Mouse (Mus musculus) right cerebral cortex, postnatal 4 days (tissue): ENCODE measurements around the gene Rbm20.

Experiments
- DNase-seq: peaks from one replicate; pipeline ENCODE4 v3.0.0-alpha.2; 2022

The Rbm20 gene

DNA sequence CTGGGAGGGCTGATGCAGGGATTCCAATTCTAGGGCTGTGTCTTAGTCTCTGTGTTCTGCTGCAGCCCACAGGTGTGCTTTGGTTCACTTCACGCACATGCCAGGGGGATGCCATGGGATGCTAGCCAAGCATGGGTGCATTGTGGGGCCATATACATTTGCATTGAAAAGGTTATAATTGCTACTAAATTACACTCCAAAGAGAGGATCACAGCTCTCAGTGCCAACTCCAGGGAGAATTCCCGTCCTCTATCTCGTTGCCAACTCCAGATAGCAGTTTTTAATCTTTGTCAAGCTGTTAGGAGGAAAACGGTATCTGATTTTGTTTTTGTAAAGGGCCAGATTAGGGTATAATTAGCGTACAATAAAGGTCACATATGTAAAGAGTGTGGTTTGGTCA, 178.7 kb downstream of the Rbm20 start:
- no peak for DNase-seq

DNA sequence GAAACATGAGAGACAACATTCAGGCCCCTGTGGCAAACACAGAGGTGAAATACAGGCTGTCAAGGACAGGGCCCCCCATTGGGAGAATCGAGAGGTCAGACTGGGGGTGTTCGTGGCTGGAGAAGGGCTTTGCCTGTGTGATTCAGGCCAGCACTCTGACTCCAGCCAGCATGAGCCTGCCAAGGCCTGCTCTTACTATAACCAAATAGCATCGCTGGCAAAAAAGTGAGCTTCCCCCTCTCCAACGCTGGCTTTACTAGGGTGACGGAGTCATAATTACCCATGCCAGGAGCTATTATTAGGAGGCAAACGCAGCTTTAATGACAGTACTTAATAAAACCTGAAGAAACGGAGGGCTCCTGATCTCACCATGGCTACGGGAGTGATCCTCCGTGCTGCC, 179.7 kb downstream of the Rbm20 start:
- DNase-seq, result no peak

DNA sequence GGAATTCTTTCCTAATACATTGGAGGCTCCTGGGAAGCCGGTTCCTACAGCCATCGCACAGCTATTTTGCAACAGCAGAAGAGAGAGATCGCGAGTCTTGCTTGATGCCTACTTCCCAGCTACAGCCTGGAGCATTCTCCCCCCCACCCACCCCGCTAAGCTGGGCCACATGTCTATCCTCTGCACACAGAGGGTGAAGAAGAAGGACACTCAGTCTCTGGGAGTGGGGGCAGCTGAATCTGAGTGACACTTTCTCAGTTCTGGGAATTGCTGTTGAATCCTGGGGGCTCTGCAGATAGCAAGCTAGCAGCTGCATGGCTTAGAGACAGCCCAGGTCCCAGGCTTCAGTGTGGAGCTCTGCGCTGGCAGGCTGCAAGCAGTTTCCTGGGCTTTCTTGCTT, 180.9 kb downstream of the Rbm20 start:
- DNase-seq, result no peak

DNA sequence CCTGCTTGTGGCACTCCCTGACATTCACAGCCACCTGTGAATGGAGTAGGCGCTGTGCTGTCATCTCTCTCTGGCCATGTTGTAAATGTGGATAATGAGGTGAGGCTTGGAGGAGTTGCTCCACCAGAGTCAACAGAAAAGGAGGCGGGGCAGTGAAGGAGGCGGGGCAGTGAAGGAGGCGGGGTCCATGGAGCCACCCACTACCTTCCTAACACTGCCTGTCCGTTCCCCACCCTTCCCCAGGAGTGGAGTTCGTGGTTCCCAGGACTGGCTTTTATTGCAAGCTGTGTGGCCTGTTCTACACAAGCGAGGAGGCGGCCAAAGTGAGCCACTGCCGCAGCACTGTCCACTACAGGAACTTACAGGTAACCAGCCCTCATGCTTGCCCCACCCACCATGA, 182.0 kb downstream of the Rbm20 start:
- no peak for DNase-seq

DNA sequence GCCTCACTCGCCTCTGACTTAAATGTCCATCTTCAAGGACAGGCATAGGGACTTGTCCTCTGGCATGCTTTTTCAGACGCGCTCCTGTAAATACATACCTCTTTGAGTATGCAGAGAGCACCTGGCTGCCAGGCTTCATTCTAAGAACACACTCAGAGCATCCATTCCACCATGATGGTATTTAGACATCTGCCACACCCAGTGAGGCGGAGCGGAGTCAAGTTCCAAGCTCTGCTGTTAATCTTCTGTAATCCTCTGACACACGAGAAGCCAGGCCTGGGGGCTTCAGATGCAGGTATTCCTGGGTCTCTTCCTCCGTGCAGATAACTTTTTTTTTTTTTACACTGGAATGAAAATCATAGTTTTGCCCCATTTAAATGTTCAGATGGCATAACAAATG, 182.5 kb downstream of the Rbm20 start:
- no peak for DNase-seq

DNA sequence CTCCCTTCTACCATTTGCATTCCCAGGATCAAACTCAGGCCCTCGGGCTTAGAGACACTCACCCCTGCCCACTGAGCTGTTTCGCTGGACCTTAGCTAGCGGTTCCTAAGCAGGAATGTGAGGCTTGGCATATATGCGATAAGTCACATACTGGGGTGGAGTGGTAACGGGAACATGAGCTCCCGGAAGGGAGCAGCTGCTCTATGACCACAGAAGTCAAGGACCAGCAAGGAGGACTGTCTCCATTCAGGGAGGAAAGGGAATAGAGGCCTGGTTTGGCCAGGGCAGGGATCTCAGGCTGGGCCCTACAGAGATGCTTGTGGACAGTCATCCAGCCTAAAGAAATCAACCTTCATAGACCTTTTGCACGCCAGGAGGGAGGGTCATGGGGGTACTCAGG, 184.2 kb downstream of the Rbm20 start:
- no peak for DNase-seq

DNA sequence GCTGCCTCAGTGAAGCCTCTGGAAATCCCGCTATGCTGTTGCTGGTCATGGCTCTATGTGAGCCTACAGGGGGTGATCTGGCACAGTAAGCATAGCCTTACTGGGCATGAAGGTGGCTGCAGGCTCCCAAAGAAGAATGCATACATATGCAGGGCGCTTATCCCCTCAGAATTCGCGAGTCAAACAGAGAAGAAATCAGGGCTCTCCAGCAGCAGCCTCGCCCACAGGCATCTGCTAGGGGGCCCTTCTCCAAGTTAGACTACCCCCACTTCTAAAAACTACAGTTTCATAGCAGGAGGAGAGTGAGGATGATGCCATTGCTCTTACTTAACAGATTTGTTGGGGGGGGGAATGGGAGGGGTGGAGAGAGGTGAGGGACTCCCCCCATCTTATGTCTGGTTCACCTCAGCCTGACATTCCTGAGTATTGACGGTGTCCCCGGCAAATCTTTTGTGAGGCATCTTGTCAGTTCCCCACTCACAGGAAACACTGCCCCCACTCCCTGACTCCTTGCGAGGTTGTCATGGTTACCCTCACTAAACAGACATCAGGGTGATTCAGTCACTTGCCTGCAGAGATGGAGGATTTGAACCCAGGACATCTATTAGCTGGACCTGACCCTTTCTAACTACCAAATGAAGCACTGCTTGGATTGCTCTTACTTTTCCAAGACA, 185.6 kb downstream of the Rbm20 start:
- no peak for DNase-seq

DNA sequence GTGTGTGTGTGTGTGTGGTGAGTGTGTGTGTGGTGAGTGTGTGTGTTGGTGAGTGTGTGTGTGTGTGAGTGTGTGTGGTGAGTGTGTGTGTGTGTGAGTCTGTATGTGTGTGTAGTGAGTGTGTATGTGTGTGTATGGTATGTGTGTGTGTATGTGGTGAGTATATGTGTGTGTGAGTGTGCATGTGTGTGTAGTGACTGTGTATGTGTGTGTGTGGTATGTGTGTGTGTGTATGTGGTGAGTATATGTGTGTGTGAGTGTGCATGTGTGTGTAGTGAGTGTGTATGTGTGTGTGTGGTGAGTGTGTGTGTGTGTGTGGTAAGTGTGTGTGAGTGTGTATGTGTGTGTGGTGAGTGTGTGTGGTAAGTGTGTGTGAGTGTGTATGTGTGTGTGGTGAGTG, 190.1 kb downstream of the Rbm20 start:
- DNase-seq, result no peak

DNA sequence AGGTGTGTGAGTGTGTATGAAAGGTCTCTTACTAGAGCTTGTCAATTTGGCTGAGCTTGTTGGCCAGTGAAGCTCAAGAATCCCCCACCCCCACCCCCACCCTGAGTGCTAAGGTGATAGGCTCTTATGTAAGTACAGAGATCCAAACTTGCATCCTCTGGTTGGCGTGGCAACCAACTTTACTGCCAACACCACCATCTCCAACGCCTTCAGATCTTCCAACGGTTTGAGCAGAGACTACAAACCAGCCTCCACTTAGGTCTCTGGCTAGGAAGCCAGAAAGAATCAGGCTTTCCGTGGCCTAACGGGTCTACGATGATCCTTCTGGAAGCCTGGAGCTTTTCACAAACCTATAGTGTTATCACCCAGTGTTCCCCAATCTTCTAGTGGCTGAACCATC, 191.0 kb downstream of the Rbm20 start:
- no peak for DNase-seq

DNA sequence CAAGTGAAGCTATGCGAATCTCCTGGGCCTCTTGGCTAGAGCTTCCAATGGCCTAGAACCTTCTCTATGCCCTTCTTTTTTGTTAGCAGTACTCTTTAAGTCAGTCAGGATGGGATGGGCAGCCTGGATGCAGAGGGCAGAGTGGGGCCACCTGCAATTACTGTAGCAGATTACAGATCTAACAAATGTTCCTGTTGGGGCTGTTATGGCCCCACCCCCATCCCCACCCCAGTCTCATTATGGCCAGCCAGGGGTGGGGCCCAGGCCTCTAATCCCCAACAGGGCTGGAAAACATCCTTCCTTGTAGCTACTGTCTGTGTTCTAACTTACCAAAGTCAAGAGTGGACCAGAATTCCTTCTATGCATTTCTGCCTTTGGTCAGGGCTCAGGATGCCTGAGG, 191.7 kb downstream of the Rbm20 start:
- DNase-seq, result no peak

DNA sequence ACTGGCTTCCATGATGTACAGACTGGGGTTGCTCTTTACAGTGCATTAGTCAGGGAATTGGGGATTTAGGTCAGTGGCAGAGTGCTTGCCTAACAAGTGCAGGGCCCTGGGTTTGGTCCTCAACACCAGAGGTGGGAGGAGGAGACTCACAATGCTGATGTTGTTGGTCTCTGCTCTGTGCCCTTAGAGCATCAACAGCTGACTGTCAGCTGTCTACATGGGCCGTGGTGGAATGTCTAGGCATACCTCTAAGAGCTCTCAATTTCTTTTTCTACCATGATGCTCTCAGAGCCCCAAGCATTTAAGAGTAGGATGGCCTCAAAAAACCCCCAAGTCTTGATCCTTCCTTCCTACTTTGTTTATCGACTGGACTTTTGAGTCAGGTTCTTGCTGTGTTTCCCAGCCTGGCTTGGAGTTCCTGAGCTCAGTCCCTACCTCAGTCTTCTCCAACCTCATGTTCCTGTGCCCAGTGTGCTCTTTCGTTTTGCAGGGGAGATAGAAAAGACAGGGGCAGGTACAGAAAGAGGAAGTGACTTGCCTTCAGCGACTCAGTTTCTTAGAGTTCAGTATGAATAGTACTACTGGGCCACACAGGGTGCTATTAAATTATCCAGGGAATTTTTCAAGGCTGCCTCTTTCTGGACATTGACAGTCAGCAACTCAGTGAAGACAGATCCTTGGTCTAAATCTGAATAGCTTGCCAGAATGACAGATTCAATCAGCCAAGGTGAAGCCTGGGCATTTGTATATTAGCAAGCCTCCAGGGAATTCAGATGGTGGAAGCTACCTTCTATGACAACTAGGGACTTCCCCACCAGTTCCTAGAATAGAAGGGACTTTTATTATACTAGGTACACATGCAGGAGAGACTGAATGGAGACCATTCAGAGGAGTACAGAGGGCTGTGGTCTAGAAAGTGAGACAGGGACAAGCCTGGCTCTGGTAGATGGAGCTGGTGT, 192.6 kb downstream of the Rbm20 start:
- DNase-seq, result no peak

DNA sequence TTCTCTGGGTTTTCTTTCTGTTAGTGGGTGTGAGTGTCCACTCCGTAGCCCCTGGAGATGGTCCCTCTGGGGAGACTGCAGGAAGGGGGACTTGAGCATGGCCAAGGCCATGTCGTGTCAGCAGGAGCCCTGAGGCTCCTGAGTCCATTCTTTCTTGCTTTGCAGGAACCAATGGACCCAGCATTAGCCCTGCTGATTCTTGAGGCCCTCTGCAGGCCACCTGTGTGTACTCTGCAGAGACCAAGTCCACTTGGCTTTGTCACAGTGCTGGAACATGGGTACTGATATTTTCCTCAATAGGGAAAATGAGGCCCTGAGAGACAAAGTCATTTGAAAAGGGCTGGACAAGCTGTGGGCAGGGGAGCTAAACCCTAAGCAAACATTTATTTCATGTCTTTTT, 193.5 kb downstream of the Rbm20 start:
- DNase-seq, result no peak

DNA sequence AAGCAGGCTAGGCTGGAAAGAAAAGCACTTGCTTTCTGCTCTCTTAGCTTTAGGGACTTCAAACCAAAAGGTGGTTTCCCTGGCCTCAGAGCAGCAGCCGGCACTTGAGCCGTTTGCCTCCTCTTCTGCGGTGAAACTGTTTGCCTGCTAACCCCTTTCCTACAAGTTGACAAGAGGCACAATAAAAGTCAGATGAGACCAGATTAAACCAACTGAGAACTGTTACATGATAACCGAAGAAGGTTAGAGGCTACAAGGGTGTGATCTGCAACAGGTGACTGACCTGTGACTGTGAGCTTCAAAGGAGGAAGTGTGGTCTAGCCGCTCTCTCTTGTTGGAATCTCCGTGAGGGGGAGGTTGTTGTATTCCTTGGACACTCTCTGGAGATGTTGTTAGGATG, 194.4 kb downstream of the Rbm20 start:
- no peak for DNase-seq

DNA sequence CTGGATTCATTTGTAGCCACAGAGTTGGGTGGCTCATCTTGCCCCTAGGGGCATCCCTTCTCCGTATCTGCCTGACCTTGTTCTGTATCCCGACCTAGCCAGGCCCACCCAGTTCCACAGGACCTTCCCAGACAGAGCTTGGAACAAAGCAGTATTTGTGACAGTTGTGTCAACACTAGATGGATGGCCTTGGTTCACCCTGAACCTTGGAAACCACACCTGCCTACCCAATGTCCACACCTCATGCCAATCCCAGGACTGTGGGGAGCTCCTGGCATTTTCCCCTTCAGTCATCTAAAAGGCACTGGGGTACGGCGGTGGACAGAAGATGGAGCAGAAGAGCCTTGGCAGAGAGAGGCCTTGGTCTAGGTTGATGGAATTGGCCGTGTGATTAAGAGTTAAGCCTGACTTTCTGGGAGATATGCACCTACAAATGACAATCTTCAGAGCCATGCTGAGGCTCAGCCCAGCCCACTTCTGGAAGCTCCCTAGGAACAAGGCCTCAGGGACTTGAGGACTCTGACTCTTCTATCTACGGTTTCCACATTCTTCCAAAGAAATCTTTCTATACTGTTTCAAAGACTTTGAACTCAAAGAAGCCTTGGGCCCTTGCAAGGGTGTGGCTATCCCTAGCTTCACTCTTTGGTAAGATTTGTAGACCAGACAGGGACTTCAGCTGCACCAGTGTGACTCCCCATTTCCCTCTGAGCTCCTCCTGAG, 196.0 kb downstream of the Rbm20 start:
- DNase-seq, result no peak

DNA sequence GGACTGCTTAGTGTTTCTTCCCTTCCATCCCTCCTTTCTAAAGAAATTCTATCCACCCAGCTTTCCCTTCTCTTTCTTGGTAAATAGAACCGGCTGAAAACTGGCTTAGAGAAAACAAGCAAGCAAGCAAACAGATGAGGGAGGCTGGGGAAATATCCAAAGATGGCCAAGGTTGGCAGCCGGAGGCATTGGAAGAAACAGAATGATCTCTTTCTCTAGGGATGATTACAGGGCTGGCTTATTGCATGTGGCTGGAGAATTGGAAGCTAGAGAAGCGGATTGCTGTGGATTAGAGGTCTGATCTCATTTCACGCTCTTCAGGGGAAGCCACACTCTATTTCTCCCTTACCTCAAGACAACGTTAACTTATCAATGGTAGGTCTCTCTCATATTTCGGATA, 198.1 kb downstream of the Rbm20 start:
- DNase-seq, result no peak

DNA sequence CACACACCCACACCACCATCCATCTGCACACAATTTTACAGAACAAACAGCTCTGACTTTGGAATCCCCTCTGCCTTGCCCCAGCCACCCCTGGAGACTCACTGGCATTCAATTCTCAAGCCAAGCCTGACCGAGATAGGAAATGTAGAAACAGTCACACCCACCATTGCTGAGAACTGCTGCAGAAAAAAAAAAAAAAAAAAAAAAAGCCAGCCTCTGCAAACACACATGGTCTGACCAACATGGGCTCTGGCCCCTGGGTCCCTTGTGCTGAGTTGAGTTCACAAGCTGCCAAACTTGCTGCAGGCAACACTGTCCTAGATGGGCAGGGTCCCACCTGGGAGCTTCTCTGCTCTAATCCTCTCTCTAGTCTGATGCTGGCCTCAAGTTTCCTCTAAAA, 200.7 kb downstream of the Rbm20 start:
- no peak for DNase-seq

DNA sequence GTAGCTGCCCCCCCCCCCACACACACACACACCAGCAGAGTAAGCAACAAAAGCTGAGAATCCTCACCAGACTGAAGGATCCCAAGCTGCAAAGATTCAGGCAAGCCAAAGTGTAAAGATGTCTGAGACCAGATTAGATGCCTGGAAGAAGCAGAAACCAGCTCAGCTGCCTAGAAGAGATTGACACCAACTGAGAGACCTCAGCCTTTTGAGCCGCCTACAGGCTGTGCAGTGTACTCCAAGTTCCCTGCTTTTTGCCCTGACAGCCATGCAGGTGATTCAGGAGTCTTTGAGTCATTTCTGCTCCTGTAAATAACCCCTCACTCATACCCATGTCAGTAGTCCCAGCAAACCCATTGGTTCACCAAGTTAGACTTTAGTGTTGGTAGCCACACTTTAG, 203.4 kb downstream of the Rbm20 start:
- DNase-seq, result no peak

DNA sequence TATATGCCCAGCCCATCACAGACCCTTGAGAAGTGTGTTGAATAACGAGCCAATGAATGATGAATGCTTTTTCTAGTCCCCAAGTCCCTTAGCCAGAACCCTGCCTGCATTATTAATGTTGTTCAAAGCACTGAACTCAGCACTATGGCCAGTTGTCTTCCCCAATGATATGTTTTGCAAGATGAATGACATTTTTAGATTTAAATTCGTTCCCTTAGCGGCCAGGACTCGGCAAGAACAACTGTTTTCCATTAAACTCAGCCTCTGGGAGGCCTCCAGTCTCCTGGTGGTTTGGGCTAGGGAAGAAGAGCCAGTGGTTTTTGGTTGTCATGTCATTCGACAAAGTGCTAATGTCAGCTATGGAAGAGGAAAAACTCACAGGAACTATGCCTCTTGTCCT, 204.7 kb downstream of the Rbm20 start:
- no peak for DNase-seq

DNA sequence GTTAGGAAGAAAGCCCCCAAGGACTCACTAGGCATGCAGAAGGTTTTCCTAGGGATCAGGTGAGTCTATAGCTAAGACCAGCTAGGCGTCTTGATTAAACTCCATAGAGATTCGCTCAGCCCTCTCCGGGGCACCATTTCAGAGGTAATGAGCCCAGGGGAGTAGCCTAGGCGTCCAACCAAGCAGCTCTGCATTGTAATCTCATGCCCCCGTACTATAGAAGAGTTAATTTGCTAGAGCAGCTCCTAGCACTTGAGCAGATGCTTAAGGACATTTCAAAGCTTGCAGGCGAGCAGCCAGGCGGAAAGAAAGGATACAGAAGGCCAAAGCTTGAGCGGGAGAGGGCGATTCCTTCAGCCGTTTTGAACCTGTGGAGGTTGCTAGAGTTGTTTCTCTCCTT, 208.3 kb downstream of the Rbm20 start:
- no peak for DNase-seq

DNA sequence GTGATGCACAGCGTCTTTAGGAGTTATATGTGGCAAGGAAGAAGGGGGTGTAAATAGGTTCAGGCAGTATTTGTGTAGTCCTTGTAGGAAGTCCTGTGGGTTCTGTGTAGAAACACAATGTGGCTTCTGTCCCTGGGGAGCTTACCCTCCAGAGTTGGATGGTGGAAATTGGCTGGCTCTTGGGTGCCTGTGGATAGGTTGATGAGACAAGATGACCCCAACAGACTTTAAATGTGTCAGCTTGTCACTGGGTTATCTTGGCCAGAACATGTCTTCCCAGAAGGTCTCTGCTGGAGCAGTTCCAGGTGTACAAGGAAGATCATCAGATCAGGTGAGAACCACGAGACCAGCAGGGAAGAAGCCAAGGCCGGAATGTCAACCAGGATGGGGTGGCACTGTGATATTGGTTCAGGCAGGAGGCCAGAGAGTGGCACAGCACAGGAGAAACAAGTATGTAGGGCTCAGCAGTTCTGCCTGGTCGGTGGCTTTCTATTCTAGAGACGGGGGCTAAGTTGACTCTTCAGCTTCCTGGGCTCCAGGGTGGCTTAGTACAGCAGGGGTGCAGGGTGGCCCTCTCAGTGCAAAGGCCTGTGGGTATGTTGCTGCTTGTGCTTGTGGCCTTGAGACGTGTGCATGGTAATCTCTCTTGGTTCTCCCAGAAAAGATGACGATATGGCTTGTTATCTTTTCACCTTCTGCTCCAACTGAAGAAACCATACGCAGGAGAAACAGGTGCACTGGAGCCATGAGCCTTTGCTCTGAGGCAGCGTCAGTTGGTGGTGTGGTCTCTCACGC, 209.7 kb downstream of the Rbm20 start:
- no peak for DNase-seq

DNA sequence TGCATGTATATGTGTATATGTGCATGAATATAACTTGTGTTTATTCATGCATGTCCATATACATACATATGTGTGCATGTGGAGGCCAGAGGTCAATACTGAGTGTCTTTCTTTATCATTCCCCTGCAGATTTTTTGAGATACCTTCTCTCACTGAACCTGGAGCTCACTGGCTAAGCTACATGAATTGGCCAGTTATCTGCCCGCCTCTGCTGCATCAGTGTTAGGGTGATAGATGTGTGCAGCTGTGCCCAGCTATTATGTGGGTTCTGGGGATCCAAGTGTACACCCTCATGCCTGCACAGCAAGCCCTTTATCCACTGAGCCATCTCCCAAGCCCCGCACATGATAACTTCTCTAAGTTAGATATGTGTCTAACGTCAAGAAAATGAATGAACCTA, 210.7 kb downstream of the Rbm20 start:
- no peak for DNase-seq

DNA sequence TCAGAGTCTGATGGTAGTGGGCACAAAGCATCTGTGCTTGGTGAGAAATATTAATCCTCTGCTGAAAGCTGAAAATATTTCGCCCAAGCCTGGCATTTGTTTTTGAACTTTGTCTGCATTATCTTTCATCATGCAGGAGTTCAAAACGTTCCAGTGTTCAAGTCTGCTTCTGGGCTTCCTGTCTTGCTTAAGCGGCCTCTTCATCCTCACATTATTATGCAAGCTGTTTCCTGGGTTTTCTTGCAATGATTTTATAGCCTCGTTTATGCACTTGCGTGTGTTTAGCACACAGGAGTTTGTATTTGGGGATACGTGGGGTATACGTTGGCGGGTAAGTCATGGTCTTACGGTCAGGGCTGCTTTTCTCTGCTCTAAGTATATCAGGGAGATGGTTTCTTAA, 211.2 kb downstream of the Rbm20 start:
- no peak for DNase-seq

DNA sequence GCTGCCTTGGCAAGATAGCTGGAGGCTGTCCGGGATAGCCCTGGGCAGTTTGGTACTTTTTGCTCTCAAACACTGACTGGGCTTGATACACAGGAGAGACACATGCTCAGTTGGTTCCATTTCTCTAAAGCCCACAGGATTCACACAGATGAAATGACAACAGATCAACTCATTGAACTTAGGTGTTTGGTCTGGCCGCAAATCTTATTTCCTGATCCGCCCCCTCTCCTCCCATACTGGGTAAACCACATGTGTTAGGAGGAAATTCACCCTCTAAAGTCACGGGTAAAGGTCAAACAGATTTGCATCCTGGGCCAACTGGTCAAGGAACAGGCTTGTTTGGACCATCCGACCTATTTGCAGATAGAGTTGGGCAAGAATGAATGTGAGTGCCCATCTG, 212.4 kb downstream of the Rbm20 start:
- no peak for DNase-seq
